Mouse (Mus musculus) retina, adult 2 months (tissue): ENCODE data around the gene Rhbdf1.

Source experiments
- DNase-seq: peaks from one replicate; pipeline ENCODE4 v3.0.0-alpha.2; 2012; ENCODE audit warnings: low read depth, low spot score

The Rhbdf1 gene

GRCm38 (mm10) chr11:32238093-32238860, 16.2 kb upstream of the Rhbdf1 start:
- no peak for DNase-seq

DNA sequence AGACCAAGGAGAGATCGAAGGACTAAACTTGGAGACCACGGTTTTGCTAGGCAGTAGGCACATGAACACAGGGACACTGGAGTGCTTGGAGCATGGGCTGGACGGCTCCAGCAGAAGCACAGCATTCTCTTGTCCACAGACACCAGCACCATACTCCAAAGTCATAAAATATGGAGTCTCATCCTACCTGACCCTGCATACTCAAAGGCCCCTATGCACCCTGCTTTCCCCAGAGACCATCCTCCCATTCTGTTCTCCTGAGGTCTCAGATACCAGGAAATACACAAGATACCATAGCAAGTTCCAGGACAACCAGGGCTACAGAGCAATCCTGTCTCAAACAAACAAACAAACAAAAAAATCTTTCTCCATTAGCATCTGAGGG, 15.3 kb upstream of the Rhbdf1 start:
- DNase-seq, result no peak

- DNase-seq, result no peak
These were observed 14.8 kb upstream of the Rhbdf1 start for GRCm38 (mm10) chr11:32236712-32237410.

DNA sequence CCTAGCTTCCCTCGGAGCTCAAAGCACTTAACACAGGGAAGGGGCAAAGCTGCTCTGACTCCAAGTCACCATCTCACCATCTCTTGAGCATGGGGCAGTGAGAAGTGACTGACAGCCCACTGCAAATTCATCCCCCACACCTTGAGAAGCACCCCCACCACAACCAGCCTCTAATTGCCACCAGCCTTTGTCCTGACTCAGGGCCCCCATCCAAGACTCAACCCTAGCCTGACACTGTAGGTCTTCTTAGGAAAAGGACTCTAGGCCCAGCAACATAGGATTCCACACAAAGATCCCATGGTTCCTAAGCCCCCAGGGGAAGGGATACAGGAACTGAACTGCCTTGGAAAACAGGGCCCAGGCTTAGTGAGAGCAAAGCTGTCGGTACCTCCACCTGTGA, 14.0 kb upstream of the Rhbdf1 start:
- DNase-seq, result no peak

DNA sequence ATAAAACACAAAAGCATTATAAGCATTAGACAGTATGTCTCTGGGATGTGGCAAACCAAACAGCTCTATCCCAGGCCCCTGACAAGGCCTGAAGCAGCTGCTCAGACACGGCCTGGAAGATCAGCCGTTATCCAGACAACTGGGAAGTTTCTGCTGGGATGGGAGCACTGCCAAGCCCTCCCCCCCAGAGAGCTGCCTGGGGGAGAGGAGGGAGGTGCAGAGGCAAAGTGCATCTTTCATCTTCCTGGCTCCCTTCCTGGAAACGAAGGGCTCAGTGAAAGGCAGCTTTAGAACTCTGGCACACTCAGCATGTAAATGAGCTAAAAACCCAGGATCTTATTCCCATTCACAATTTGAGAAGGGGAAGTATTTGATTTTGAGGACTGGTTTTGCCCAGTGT, 13.5 kb upstream of the Rhbdf1 start:
- no peak for DNase-seq

GRCm38 (mm10) chr11:32234816-32235485, 12.9 kb upstream of the Rhbdf1 start:
- no peak for DNase-seq

DNA sequence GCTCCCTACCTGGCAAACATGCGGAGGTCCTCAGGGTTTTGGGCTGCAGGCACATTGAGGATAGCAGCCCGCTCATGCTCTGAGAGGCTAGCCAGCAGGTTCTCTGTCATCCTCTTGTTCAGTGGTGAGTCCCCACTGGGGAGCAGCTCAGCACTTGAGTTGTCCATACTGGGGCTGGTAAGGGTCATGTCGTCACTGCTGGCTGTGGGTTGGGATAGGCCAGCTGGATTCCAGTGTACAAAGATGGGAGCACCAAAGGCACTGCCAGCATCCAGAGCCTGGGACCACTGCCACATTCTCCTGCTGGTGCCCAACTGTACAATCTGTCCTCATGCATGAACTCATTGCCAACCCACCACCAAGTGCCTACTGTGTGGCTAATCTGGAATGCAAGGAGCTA, 11.8 kb upstream of the Rhbdf1 start:
- no peak for DNase-seq

DNA sequence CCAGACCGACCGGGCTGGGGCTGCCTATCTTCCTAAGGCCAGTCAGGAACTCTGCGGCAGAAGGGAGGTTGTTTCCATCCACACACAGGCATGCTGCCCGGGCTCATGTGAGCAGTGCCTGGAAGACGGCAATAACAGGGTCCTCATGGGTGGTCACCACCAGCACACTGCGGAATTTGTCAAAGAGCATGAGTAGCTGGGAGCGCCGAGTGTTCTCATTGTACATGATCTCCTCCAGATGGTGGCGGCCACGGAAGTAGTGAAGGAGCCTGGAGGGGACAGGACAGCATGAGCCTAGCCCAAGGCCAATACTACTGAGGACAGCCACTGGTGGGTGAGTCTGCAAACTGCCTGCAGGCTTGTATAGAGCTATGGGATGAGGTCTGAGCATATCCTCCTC, 10.7 kb upstream of the Rhbdf1 start:
- no peak for DNase-seq

GRCm38 (mm10) chr11:32231125-32231524, 9.0 kb upstream of the Rhbdf1 start:
- no peak for DNase-seq

- DNase-seq, result no peak
These were observed 8.1 kb upstream of the Rhbdf1 start for GRCm38 (mm10) chr11:32230220-32230619.

DNA sequence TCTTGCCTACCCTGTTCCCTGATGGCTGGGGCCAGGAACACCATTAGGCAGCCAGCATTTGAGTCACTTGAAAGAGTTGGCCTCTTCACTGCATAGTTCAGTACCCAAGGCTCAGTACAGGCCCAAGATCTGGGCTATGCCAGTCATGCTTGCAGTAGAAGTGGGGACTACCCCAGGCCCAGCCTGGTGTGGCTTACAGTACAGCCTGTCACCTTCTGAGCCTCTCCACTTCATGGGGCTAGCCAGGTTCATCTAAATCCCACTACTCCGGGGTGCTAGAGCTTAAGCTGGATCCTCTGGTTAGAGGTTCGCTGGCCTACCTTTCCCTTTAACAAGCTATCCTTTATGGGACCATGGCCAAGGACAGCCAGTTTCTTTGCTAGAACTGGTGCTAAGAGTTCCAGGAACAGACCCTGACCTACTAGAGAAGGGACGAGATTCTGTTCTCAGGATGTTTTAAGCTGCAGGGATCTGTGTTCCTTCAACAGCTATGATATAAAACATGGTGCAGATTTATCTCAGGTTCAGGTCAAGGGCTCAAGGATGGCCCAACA, 6.3 kb upstream of the Rhbdf1 start:
- DNase-seq, result no peak

DNA sequence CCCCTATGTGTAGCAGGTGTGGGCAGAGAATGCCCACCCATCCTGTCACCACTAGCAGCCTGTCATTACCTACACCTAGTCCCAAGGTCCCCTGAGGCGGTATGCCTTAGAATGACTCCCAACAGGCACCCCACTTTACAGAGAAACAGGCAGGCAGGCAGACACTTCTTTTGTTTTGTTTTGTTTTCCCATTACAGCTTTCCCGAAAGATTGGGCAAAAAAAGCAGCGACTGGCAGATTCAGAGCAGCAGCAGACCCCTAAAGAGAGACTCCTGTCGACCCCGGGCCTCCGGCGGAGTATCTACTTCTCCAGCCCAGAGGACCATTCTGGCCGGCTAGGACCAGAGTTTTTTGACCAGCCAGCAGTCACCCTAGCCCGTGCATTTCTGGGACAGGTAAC, 5.5 kb upstream of the Rhbdf1 start:
- no peak for DNase-seq

DNA sequence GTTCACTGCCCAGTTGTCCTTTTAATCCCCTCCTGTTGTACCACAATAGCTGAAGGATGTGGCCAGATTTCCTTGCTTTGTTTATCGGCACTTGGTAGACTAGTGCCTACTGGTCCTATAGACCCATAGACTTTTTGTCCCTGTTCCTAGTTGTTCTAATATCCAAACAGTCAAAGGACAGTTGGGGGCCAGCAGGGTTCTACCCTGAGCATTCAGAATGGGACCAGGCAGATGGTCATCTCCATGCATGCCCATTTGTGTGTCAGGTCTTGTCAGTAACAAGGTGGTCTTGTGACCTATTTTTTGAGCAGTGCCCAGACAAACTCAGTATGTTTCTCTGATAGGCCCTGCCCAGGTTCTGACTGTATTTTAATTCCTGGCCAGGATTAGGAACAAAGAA, 4.9 kb upstream of the Rhbdf1 start:
- no peak for DNase-seq

DNA sequence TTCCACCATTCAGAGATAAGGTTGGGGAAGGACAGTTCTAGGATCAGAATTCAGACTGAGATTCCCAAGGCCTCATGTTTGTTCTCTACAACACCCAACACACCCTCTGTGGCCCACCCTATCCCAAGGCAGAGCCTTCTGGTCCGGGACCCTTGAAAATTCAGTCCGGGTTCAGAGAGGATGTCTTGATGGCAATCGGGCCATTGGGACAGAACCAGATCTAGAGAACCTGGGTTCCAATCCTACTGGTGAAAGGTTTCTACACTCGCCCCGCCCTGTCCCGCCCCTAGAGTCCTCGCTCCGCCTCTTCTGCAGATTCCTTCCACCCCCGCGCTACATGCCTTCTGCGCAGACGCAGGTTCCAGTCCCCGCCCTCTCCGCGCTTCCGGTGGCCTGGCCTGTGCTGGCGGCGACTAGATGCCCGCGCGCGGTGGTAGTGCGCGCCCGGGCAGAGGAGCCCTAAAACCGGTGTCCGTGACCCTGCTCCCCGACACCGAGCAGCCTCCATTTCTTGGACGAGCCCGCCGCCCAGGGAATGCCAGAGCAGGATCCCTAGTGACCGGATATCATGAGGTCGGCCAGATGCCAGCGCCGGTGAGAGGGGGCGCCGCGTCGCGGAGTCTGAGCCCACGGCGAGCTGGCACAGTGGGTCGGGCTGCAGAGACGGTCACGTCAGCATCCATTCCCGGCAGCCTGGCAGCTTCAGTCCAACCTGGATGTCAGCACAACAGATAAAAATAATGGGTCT, 4.2 kb upstream of the Rhbdf1 start, which contains the start of gene Mpg:
TSS of gene Mpg (plus strand) at position 382 of the 748 bp plus-strand sequence.
- DNase-seq, result peak; percentile 66

DNA sequence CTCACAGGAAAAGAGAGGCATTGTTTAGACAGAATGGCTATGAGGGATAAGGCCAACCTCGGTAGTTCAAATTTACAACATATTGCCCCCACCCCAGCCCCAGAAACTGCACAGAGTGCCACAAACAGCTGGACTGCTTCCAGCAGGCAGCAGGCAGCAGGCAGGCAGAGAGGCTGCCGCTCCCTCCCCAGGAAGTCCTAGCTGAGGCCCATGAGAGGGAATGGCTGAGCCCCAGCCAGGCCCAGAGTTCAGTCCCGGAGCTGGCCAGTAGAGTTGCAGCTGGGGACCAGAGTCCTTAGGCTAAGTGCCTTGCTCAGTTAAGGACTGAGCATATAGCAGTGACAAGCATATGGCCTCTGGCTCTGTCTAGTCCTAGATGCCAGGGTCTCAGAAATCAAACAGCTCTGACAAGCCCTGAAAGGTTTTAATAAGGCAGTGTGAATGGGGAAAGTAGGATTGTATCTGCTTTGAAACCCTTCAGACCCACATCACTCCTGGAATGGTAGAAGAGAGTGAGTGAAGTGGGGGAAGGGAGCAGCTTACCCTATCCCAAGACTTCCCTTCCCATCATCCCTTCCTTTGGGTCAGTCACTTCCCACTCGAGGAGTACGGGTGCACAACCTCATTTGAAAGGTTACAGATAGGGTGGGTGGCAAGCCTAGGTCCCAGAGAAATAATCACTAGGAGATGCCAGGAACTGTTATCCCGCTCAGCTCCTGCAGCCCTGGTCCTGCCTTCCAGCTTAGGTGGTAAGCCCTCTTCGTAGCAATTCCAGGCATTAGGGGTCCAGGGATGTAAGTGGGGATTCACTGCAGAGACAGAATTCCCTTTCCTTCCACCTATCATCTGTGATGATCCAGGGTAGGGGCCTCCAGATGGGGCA, 3.4 kb upstream of the Rhbdf1 start:
- no peak for DNase-seq

DNA sequence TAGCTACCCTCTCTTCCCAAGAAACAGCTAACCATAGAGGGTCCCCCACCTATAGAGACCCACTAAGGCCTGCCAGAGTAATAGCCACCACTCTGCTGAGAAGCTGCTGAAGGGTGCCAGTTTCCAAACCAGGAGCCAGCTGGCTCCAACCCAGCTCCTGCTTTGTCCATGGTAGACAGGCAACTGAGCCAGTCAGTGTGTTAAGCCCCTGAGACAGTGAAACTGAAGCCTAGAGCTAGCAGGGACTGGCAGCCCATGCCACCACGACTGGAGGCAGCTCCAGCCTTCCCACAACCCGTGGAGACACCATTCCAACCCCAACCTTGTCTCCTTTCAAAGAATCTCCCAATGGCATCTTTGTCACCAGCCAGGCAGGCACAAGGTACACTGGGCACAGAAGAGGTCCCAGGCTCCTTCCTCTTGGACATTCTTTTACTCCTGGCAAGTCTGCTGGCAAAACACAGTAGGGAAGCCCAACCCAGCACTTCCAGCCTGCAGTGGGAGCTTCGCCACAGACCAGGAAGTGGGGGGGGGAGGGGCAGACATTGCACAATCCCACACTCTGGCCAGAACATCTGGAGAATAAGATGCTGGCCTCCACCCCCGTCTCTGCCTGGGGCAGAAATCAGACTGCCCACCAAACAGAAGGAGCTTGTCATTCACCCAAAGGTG, 2.5 kb upstream of the Rhbdf1 start:
- no peak for DNase-seq

GRCm38 (mm10) chr11:32223297-32223967, 1.3 kb upstream of the Rhbdf1 start:
- no peak for DNase-seq

GRCm38 (mm10) chr11:32222570-32223194, 582 bp upstream of the Rhbdf1 start:
- no peak for DNase-seq
